Mouse (Mus musculus) heart, postnatal 0 days (tissue): ENCODE data around the gene Atox1.

ENCODE experiments used
- CTCF ChIP-seq: IDR thresholded peaks from 2 replicates; pipeline ENCODE4 v1.5.1; 2016; ENCODE audit warnings: antibody characterized with exemption, control low read depth, low read depth
- EP300 ChIP-seq: IDR thresholded peaks from 2 replicates; pipeline ENCODE4 v1.6.1; 2016; ENCODE audit warnings: antibody characterized with exemption, low read depth

GRCm38 (mm10) chr11:55419678-55420307 is 41.2 kb downstream of the Atox1 start:
- TF ChIP-seq CTCF = peak; percentile 6; the same call in 1 of the 2 replicates
- no peak for TF ChIP-seq EP300
